Mouse (Mus musculus) cortical plate, adult 2 months (tissue): ENCODE results near the gene Pmepa1.

Source experiments
- CTCF ChIP-seq: fragments of 200-500 bp; IDR thresholded peaks from 2 replicates; pipeline ENCODE4 v1.5.1; 2011; ENCODE audit warnings: mild to moderate bottlenecking, control low read depth, low read length; ENCODE audit not compliant: insufficient read depth; ENCODE audit errors: extremely low read depth
- POLR2A ChIP-seq: fragments of 200-500 bp; IDR thresholded peaks from 2 replicates; pipeline ENCODE4 v1.6.1; 2011; ENCODE audit warnings: mild to moderate bottlenecking, low read length, control low read depth; ENCODE audit not compliant: insufficient read depth; ENCODE audit errors: extremely low read depth

DNA sequence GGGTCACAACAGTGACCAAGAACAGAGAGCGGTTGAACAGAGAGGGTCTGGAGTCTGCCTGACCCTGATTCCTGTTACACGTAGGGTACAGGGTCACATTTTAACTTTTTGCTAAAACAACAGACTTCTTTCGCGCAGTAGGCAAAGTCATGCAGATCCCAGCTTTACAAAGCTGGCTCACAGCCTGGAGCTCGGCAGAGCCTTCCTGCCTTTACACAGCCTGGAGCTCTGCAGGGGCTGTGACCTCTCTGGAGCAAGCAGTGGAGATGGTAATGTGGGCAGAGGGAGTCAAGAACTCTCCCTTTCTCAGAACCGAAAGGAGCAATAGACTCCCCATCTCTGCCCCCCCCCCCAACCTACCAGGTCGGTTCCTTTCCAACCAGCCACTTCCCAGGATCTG is 51.5 kb downstream of the Pmepa1 start:
- TF ChIP-seq POLR2A: no peak
- TF ChIP-seq CTCF: no peak
